Mouse (Mus musculus): ENCODE measurements around the gene Iqsec1. TPM values are rescaled to one million over a fixed set of nuclear protein-coding genes. Genes with fewer than 3 reads are reported as not detected.
"Not testable (repeated sequence)": the region's sequence is repeated elsewhere in the genome, so short reads cannot be mapped to it uniquely, and the experiment has no call there.

The Iqsec1 gene
- polyA plus RNA-seq, 1 experiment, result 41.7 TPM

GRCm38 (mm10) chr6:90668693-90669092, 319.8 kb downstream of the Iqsec1 start:
- H3K4me1 ChIP-seq (ENCODE audit: control insufficient read depth, insufficient read depth, low read length), result no peaks in the 10 kb centered on the region
- H3K9ac ChIP-seq (ENCODE audit: low read depth, poor library complexity, severe bottlenecking), result no peak overlapping the region
- peaks cover 2% of the 10 kb centered on the region; the same call in 1 of the 2 replicates for H3K36me3 ChIP-seq (ENCODE audit: control insufficient read depth, insufficient read depth, low read length, poor library complexity, severe bottlenecking)
- TF ChIP-seq CTCF (IDR thresholded peaks at IDR 0.05; ENCODE audit: low read depth, low read length) (no peak), POLR2A (IDR thresholded peaks at IDR 0.05; ENCODE audit: insufficient read depth, low read length) (no peak), EP300 (IDR thresholded peaks at IDR 0.05; ENCODE audit: insufficient read depth, low read depth, low read length) (no peak)
- H3K27me3 ChIP-seq (ENCODE audit: control insufficient read depth, insufficient read depth, low read length, poor library complexity, severe bottlenecking), result no peaks in the 10 kb centered on the region
- H3K9me3 ChIP-seq (replicated peaks; ENCODE audit: control insufficient read depth, insufficient read depth, low read length, poor library complexity, severe bottlenecking), result no peaks in the 10 kb centered on the region
- H3K27ac ChIP-seq (ENCODE audit: insufficient read depth, low read length), result no peak overlapping the region
- H3K4me3 ChIP-seq (ENCODE audit: low read depth, low read length), result no peak overlapping the region

- Histone ChIP-seq H3K4me1 (ENCODE audit: control insufficient read depth, insufficient read depth, low read length) (no peaks in the 10 kb centered on the region), H3K27ac (ENCODE audit: insufficient read depth, low read length) (no peak overlapping the region), H3K9ac (ENCODE audit: low read depth, poor library complexity, severe bottlenecking) (no peak overlapping the region), H3K4me3 (ENCODE audit: low read depth, low read length) (no peak overlapping the region), H3K27me3 (ENCODE audit: control insufficient read depth, insufficient read depth, low read length, poor library complexity, severe bottlenecking) (no peaks in the 10 kb centered on the region), H3K36me3 (ENCODE audit: control insufficient read depth, insufficient read depth, low read length, poor library complexity, severe bottlenecking) (no peaks in the 10 kb centered on the region; the same call in 1 of the 2 replicates), H3K9me3 (replicated peaks; ENCODE audit: control insufficient read depth, insufficient read depth, low read length, poor library complexity, severe bottlenecking) (no peaks in the 10 kb centered on the region)
- no peak for TF ChIP-seq POLR2A (IDR thresholded peaks at IDR 0.05; ENCODE audit: insufficient read depth, low read length)
- TF ChIP-seq CTCF (IDR thresholded peaks at IDR 0.05; ENCODE audit: low read depth, low read length), result no peak
- TF ChIP-seq EP300 (IDR thresholded peaks at IDR 0.05; ENCODE audit: insufficient read depth, low read depth, low read length), result no peak
Measured at GRCm38 (mm10) chr6:90663736-90664135, 324.7 kb downstream of the Iqsec1 start.

GRCm38 (mm10) chr6:90662148-90662547, 326.3 kb downstream of the Iqsec1 start:
- Histone ChIP-seq H3K27me3 (ENCODE audit: control insufficient read depth, insufficient read depth, low read length, poor library complexity, severe bottlenecking) (no peaks in the 10 kb centered on the region), H3K4me3 (ENCODE audit: low read depth, low read length) (peak overlapping the region; percentile 9; the same call in 1 of the 2 replicates), H3K9me3 (replicated peaks; ENCODE audit: control insufficient read depth, insufficient read depth, low read length, poor library complexity, severe bottlenecking) (no peaks in the 10 kb centered on the region), H3K27ac (ENCODE audit: insufficient read depth, low read length) (no peak overlapping the region), H3K9ac (ENCODE audit: low read depth, poor library complexity, severe bottlenecking) (no peak overlapping the region), H3K36me3 (ENCODE audit: control insufficient read depth, insufficient read depth, low read length, poor library complexity, severe bottlenecking) (no peaks in the 10 kb centered on the region; the same call in 1 of the 2 replicates), H3K4me1 (ENCODE audit: control insufficient read depth, insufficient read depth, low read length) (no peaks in the 10 kb centered on the region)
- TF ChIP-seq POLR2A (IDR thresholded peaks at IDR 0.05; ENCODE audit: insufficient read depth, low read length) (no peak), EP300 (IDR thresholded peaks at IDR 0.05; ENCODE audit: insufficient read depth, low read depth, low read length) (no peak), CTCF (IDR thresholded peaks at IDR 0.05; ENCODE audit: low read depth, low read length) (no peak)

GRCm38 (mm10) chr6:90661029-90661399, 327.5 kb downstream of the Iqsec1 start:
- TF ChIP-seq CTCF (IDR thresholded peaks at IDR 0.05; ENCODE audit: low read depth, low read length) (no peak), EP300 (IDR thresholded peaks at IDR 0.05; ENCODE audit: insufficient read depth, low read depth, low read length) (no peak), POLR2A (IDR thresholded peaks at IDR 0.05; ENCODE audit: insufficient read depth, low read length) (no peak)
- Histone ChIP-seq H3K9ac (ENCODE audit: low read depth, poor library complexity, severe bottlenecking) (no peak overlapping the region), H3K4me3 (ENCODE audit: low read depth, low read length) (peak overlapping the region; percentile 18), H3K4me1 (ENCODE audit: control insufficient read depth, insufficient read depth, low read length) (no peaks in the 10 kb centered on the region), H3K27ac (ENCODE audit: insufficient read depth, low read length) (no peak overlapping the region), H3K9me3 (replicated peaks; ENCODE audit: control insufficient read depth, insufficient read depth, low read length, poor library complexity, severe bottlenecking) (no peaks in the 10 kb centered on the region), H3K27me3 (ENCODE audit: control insufficient read depth, insufficient read depth, low read length, poor library complexity, severe bottlenecking) (no peaks in the 10 kb centered on the region), H3K36me3 (ENCODE audit: control insufficient read depth, insufficient read depth, low read length, poor library complexity, severe bottlenecking) (no peaks in the 10 kb centered on the region)

- Histone ChIP-seq H3K4me3 (ENCODE audit: low read depth, low read length) (peak overlapping the region; percentile 18), H3K36me3 (ENCODE audit: control insufficient read depth, insufficient read depth, low read length, poor library complexity, severe bottlenecking) (no peaks in the 10 kb centered on the region), H3K4me1 (ENCODE audit: control insufficient read depth, insufficient read depth, low read length) (no peaks in the 10 kb centered on the region), H3K9ac (ENCODE audit: low read depth, poor library complexity, severe bottlenecking) (no peak overlapping the region), H3K9me3 (replicated peaks; ENCODE audit: control insufficient read depth, insufficient read depth, low read length, poor library complexity, severe bottlenecking) (no peaks in the 10 kb centered on the region), H3K27me3 (ENCODE audit: control insufficient read depth, insufficient read depth, low read length, poor library complexity, severe bottlenecking) (no peaks in the 10 kb centered on the region), H3K27ac (ENCODE audit: insufficient read depth, low read length) (no peak overlapping the region)
- TF ChIP-seq POLR2A (IDR thresholded peaks at IDR 0.05; ENCODE audit: insufficient read depth, low read length), result no peak
- no peak for TF ChIP-seq CTCF (IDR thresholded peaks at IDR 0.05; ENCODE audit: low read depth, low read length)
- TF ChIP-seq EP300 (IDR thresholded peaks at IDR 0.05; ENCODE audit: insufficient read depth, low read depth, low read length), result no peak
Measured at GRCm38 (mm10) chr6:90660398-90661028, 328.0 kb downstream of the Iqsec1 start.

- no peak overlapping the region for H3K4me3 ChIP-seq (ENCODE audit: low read depth, low read length)
- no peaks in the 10 kb centered on the region for H3K4me1 ChIP-seq (ENCODE audit: control insufficient read depth, insufficient read depth, low read length)
- no peak overlapping the region for H3K9ac ChIP-seq (ENCODE audit: low read depth, poor library complexity, severe bottlenecking)
- H3K36me3 ChIP-seq (ENCODE audit: control insufficient read depth, insufficient read depth, low read length, poor library complexity, severe bottlenecking), result no peaks in the 10 kb centered on the region
- TF ChIP-seq POLR2A (IDR thresholded peaks at IDR 0.05; ENCODE audit: insufficient read depth, low read length) (no peak), CTCF (IDR thresholded peaks at IDR 0.05; ENCODE audit: low read depth, low read length) (no peak), EP300 (IDR thresholded peaks at IDR 0.05; ENCODE audit: insufficient read depth, low read depth, low read length) (no peak)
- H3K9me3 ChIP-seq (replicated peaks; ENCODE audit: control insufficient read depth, insufficient read depth, low read length, poor library complexity, severe bottlenecking), result no peaks in the 10 kb centered on the region
- H3K27ac ChIP-seq (ENCODE audit: insufficient read depth, low read length), result no peak overlapping the region
- no peaks in the 10 kb centered on the region for H3K27me3 ChIP-seq (ENCODE audit: control insufficient read depth, insufficient read depth, low read length, poor library complexity, severe bottlenecking)
Measured at GRCm38 (mm10) chr6:90659913-90660312, 328.6 kb downstream of the Iqsec1 start.

- H3K27ac ChIP-seq (ENCODE audit: insufficient read depth, low read length); H3K27me3 ChIP-seq (ENCODE audit: control insufficient read depth, insufficient read depth, low read length, poor library complexity, severe bottlenecking); H3K9me3 ChIP-seq (replicated peaks; ENCODE audit: control insufficient read depth, insufficient read depth, low read length, poor library complexity, severe bottlenecking); H3K4me3 ChIP-seq (ENCODE audit: low read depth, low read length); H3K9ac ChIP-seq (ENCODE audit: low read depth, poor library complexity, severe bottlenecking); H3K4me1 ChIP-seq (ENCODE audit: control insufficient read depth, insufficient read depth, low read length); H3K36me3 ChIP-seq (ENCODE audit: control insufficient read depth, insufficient read depth, low read length, poor library complexity, severe bottlenecking): not testable (repeated sequence)
Measured at GRCm38 (mm10) chr6:90656344-90656850, 332.1 kb downstream of the Iqsec1 start.
